Mouse (Mus musculus) spleen, adult 18-20 months (tissue): Measurements from ENCODE around the gene Hspbp1.

Experiments
- DNase-seq, 2 experiments: peaks; one replicate each; pipeline ENCODE4 v3.0.0; 2022; ENCODE audit warnings: mixed read lengths in 2 of 2

The Hspbp1 gene

DNA sequence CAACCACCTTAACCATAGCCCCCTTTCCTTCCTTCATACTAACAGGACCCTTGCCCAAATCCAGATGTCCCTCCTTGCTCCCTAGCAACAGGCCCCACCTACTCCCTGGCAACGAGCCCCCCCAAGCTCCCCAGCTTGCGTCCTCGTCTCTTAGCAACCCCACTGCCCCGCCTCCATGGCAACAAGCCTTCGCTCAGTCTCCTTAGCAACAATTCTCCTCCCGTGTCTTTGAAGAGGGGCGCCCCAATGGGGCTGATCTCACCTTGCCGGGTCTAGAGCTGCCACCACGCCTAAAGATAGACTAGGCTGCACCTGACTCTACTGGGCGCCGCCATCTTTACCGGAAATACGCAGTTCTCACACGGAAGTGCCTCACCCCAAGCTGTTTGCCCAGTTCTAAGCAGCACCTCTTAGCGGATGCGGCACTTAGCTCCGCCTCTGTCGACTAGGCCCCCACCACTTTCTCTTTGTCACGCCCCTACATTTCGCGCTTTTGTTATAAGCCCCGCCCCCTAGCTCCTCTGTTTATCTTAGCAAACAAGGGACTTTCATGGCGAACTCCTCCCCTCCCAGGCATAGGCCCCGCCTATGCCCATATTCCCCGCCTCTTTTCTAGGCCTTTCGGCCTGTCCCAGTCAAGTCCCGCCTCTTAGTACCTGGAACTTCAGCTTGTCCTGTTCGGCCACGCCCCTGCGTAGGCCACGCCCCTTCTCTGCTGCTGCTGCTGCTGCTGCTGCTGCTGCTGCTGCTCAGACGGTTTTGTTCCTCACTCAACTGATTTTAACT, at the start of gene Hspbp1:
Hspbp1 (minus strand) TSS at position 437 of the 786 bp plus-strand sequence.
- peak; percentile 93 to 94 for DNase-seq

GRCm38 (mm10) chr7:4732968-4733392, 48.1 kb upstream of the Hspbp1 start:
- DNase-seq: no peak

DNA sequence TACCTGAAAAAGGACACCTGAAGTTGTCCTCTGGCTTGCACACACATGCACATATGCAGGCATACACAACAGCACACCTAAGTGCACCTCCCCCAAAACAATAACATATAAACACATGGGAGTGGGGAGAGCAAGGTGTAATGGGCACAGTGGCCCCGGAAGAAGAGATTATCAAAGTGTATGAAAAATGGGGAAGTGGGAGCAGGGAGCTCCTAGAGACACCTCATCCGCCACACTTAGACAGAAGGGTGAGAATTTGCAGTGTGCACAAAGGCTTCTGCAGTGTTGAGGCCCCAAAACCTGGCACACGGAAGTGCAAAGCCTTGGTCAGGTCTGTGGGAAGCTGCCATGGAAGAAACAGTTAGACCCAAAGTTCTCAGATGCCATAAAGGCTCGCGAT, 46.2 kb upstream of the Hspbp1 start:
- no peak for DNase-seq

DNA sequence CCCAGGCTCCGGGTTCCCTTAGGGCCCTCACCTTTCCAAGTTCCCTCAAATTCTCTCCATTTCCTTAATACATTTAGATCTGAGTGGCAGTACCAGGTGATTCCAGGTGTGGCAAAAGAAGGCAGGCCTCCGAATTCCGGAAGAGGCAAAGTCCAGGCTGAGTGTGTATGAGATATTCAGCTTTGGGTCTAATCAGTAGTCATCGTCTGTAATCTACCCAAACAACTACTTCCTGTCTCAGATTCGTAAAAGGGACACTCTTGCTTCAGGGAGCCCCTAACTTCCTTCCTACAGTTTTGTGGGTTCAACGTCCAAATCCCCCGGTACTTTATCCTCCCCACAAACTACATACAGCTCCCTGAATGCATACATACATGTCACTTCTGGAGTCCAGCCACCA, 40.3 kb upstream of the Hspbp1 start, which contains the start of gene Tmem150b:
Tmem150b (minus strand) TSS at position 81 of the 400 bp plus-strand sequence.
- DNase-seq: no peak

- DNase-seq: no peak
These were observed 39.5 kb upstream of the Hspbp1 start for GRCm38 (mm10) chr7:4724359-4724758.

DNA sequence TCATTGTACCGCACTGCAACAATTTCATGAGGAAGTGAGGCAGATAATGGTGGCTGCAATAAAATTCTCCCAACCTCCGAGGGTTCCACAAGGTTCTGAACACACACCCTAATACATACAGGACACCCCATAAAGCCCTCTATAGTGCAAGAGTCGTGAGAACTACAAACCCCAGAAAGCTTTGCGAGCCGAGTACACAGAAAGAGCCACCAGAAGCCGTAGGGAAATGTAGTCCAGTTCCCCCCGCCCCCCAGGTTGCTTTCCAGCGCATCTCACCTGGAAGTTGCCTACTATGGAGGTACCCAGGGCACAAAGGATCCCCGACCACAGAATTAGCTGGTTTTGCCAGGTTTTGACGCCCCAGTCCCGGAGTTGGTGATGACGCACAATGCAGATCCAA, 38.6 kb upstream of the Hspbp1 start:
- peak in 1 of 2 experiments; percentile 42 for DNase-seq

DNA sequence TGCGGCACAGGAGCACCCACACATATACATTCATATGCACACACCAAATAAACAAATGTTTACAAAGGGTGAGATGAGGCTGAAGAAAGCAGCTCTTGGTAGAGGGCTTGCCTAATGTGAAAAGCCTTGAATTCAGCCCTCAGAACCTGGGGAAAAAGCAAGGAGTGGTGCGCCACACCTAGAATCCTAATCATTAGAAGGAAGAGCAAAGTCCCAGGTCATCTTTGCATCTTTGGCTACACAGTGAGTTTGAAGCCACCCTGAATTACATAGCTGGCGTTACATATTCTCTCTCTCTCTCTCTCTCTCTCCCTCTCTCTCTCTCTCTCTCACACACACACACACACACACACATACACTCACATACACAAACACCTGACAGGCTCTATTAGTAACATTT, 34.4 kb upstream of the Hspbp1 start:
- DNase-seq: no peak

DNA sequence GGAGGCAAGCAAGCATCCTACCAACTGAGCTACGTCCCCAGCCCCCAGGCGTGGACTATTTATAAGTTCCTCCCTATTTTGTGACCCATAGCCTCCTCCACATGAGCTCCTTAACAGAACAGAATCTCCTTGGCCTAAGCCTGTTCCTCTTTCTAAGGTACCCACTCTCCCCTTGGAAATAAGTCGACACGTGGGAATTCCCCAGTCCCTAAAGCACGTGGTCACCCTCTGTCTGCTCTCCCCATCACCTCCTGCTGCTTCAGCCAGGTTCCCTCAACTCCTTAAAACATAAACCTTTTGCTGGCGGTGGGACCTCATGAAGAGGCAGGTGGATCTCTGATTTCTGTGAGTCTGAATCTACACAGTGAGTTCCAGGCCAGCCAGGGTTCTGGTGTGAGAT, 32.1 kb upstream of the Hspbp1 start:
- no peak for DNase-seq

DNA sequence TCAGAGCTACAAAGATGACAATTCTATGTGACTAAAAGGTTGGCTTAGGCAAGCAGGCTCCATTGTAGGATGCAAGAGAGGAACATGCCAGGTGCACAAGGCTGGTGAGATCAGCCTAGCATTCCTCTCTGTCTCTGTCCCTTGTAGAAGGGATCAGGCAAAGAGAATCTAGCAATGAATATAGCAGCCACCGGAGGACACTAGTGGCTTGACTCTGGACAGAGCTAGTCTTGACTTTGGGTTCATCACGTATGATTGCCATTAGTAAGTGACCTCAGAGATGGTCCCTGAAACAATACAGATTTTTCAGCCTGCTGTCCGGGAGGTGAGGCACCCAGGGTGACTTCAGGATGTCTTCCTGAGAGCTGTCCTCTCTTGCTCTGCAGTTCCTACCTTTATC, 27.7 kb upstream of the Hspbp1 start:
- no peak for DNase-seq

GRCm38 (mm10) chr7:4705098-4705497, 20.2 kb upstream of the Hspbp1 start:
- no peak for DNase-seq

DNA sequence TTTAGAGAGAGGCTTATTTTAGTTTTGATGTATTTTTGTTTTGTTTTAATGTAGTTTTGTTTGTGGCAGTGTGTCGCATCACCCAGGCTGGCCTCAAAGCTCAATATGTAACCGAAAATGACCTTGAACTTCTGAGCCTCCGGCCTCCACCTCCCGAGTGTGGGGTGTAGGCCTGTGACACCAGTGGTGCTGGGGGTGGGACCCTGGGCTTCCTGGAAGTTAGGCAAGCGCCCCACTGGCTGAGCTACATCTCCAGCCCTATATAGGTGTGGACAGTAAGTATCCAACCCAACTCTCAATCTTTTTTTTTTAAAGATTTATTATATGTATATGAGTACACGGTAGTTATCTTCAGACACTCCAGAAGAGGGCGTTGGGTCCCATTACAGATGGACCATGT, 18.3 kb upstream of the Hspbp1 start:
- no peak for DNase-seq

DNA sequence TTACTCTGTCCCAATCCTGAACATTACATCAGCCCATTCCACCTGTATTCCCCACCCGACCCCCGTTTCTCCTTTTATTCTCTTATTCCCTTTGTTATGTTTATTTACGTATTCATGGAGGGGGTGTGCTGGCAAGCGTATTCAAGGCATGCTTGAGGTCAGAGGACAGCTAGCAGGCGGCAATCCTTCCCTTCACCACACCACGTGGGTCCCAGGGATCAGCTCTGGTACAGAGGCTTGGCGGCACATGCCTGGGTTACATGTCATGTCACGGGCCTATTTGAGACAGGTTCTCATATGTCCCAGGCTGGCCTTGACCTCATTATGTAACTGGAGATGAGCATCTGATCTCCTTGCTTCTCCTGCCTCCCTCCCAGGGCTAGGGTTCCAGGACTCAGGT, 17.5 kb upstream of the Hspbp1 start:
- DNase-seq: no peak

DNA sequence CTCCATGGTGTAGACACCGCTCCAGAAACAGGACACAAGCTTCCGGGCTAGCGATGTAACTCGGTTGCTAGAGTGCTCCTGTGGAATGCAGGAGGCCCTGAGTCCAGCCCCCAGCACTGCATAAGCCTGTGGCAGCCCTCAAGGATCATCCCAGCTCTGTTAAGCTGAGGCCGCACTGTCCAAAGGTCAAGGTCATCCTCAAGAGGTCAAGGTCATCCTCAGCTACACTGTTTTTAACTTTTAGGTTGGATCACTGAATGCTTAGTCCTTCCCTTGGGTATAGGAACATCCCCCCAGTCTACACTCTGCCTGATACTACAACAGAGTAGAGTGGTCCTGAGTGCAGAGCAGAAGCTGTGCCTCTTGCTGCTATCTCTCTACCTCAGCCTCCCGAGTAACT, 8.1 kb upstream of the Hspbp1 start:
- no peak for DNase-seq

DNA sequence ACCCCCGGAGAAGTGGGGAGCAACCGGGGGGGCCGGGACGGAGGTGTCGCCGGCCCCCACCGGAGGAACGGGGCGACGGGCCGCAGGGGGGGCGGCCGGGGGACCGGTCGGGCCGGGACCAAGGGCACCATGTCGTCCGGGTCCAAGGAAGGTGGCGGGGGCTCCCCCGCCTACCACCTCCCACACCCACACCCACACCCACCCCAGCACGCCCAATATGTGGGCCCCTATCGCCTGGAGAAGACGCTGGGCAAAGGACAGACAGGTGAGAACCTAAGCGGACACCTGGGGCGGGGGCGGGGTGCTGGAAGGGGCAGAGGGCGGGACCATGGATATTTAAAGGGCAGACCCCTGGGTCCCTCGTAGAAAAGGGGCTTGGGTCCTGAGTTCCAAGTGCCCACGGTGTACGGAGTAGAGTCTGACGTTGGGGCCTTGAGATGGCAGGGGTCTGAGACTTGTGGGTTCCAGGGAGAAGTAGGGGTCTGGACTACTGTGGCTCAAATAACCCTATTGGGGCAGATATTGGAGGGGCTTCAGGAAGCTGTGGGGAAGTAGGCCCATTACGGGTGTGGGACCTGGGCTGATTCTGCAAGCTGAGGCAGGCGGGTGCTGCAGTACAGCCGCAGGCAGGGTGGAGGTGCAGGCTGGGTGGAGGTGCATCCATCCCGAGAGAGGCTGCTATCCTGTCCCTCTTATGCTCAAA, 6.2 kb upstream of the Hspbp1 start:
- DNase-seq: no peak

GRCm38 (mm10) chr7:4690387-4690786, 5.5 kb upstream of the Hspbp1 start, which contains the start of gene Brsk1:
Gene Brsk1 (plus strand): TSS chr7:4690604.
- DNase-seq: no peak

GRCm38 (mm10) chr7:4684203-4684602, 665 bp downstream of the Hspbp1 start:
- DNase-seq: no peak

DNA sequence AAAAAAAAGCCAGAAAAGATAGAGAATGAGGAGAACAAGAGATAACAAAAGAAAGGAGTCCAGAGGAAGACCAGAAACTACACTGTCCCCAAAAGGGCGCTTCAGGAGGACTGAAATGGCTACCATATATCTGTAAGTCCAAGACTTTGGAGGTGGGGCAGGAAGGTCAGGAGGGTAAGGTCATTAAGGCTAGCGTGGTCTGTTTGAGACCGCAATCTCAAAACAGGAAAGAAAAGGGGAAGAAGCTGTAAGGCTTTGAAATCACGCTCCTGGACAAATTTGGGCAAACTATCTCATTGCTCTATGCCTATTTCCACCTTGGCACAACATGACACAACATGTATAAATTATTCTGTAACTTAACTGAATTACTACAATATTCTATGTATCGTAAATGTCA, 1.6 kb downstream of the Hspbp1 start:
- no peak for DNase-seq

DNA sequence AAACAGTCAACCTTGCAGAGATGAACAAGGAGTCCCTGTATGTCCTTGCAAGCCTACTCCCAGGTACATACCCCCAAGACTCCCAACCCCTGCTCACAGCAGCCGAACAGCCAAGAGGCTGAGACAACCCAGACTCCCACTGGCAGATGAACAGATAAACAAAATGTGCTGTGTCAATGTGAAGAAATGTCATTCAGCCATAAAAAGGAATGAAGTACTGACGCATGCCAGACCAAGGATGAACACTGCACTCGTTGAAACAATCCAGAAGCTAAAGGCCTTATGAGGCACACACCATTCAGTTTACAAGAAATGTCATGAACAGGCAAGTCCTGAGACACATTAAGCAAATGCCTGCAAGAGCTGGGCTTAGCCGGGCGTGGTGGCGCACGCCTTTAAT, 9.7 kb downstream of the Hspbp1 start:
- no peak for DNase-seq

- no peak for DNase-seq
These were observed 10.6 kb downstream of the Hspbp1 start for GRCm38 (mm10) chr7:4674114-4674731.

- DNase-seq: no peak
These were observed 12.9 kb downstream of the Hspbp1 start for GRCm38 (mm10) chr7:4671956-4672355.

GRCm38 (mm10) chr7:4670655-4671255, 14.1 kb downstream of the Hspbp1 start:
- no peak for DNase-seq

- DNase-seq: no peak
These were observed 15.7 kb downstream of the Hspbp1 start for GRCm38 (mm10) chr7:4669156-4669555.

- DNase-seq: no peak
These were observed 16.4 kb downstream of the Hspbp1 start for GRCm38 (mm10) chr7:4668506-4668905.
